Mouse (Mus musculus) frontal cortex, postnatal 36 days (tissue): ENCODE measurements around the gene Gps2.
"Not testable (repeated sequence)": the region's sequence is repeated elsewhere in the genome, so short reads cannot be mapped to it uniquely, and the experiment has no call there.

Experiments used
- DNase-seq, 2 experiments: peaks; one replicate each; pipeline ENCODE4 v3.0.0; 2022; ENCODE audit warnings: low spot score in 2 of 2

Gene Gps2

DNA sequence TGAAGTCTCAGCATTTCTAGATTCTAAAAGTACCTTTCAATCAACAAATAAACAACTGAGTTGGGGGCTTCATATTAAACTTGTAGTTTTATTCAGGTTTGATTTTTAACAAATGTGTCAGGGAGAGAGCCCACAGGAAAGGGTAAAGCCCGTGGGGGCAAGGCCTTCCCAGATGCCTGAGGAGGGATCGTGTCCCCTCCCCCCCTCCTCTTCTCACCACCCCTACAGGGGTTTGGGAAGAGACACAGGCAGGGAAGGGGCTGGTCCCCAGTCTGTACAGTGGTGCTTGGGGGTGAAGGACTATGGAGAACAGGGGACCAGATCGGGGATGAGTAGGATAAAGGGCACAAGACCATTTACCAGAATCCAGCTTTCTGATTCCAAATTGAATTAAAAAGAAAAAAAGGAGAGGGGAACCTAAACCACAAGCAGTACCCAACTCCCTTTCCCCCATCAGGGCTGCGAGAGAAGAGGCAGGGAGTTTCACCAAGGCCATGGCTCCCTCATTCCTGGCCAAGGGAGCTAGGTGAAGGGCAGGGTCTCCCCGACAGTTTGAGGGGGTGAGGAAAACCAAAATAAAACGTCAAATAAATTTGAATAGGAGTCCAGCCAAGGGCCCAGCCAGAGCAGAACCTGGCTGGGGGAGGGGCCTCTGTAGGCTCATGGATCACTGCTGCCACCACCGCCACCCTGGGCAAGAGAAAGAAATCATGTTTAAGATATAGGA, 3.1 kb downstream of the Gps2 start:
- DNase-seq = not testable (repeated sequence)

GRCm38 (mm10) chr11:69917379-69917948, 3.8 kb downstream of the Gps2 start:
- no peak for DNase-seq

GRCm38 (mm10) chr11:69918118-69918517, 4.4 kb downstream of the Gps2 start:
- DNase-seq = no peak

GRCm38 (mm10) chr11:69919053-69919452, 5.4 kb downstream of the Gps2 start:
- DNase-seq = no peak

DNA sequence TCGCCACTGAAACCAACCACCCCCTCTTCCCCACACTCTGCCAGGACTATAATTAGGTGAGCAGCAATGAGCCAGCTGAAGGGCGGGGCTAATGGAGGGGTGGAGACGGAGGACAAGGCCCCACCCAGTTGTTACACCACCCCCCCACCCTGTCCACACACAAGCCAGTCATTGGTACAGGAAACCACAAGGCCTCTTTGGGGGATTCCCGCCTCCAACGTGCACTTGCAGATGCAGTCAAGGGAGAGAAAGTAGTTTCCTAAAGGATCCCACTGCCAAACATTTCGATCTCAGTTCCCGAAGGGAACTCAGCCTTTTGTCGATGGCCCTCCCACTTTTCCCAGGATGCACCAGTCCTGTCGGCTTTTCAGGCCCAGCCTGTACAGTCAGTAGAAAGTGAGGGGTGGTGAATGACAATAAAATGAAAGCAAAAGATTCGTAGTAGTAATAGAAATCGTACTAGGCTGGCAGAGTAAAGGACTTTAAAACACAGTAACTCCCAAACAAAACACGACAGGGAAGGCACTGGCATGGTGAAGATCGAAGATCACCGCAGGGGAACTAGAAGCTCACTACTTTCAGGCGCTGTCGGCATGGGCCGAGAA, 6.1 kb downstream of the Gps2 start:
- DNase-seq = peak in 1 of 2 experiments; percentile 34

DNA sequence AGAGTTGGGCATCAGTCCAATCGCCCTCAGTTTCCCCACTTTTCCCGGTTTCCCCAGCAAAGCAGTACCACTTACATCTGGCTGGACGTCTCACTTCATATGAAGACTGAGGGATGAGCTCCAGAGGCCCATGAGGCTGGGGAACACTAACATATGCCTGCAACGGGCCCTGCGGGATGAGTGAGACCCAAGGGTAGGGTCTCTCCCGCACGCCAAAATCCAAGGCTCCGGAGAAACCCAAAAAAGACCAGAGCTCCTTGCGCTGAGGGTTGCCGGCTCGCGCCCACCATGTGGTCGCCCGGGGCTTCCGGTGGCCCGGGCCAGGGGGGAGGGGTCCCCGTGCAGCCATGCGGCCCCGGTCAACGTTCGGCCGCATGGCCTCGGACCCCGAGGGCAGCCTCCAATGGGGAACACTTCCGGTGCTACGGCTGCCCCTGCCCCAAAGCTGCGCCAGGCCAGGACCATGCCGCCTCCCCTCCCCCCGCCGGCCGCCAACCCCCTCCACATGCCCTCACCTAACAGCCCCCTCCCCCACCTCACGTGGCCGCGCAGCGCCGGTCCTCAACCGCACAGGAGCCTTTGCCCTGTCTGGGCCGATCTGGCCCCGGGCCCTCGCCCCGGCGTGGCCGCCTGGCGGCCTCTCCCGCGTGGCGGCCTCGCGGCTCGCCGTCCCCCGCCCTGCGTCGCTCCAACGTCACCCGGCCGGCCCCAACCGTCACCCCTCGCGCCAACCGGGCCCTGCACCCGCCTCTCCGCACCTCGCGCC, 6.8 kb downstream of the Gps2 start:
- no peak for DNase-seq

DNA sequence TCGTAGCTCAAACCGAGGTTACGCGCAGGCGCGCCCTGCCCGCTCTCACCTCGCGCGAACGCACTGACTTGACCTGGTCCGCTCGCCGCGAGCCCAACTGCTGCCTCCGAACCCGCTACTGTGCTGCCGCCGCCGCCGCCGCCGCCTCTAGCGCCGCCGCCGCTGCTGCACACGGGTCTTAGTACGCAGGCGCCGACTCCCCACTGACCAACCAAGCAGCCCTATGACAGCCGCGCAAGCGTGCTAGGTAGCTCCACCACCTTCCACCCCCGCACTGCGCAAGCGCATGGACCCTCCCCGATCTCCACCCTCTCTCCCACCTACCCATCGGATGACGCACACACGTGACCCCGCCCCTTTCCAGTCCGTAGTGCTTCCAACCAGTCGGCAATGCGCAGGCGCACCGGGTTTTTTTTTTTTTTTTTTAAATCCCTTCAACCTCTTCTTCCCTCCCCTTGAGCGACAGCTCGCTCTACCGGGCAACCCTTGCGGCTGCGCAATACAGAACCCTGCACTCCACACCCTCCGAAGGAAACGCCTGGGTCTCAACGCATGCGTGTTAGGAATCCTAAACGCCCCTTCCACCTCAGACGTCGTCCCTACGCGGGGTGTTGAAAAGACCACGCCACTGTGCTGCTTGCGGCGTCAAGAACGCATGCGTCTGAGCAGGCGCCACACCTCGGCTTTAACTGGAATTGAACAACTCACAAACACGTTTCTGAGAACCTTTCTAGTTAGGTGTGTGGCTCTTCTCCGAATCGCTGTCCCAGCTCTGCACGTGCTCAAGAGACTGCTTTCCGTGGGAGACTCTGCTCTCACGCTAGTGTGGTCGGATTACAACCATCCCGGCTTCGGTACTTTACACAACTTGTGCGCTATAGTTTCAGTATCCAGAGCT, 7.7 kb downstream of the Gps2 start, which contains the start of gene Eif5a:
Gene Eif5a (minus strand): TSS at position 845 of the 898 bp plus-strand sequence.
- DNase-seq = peak; percentile 100

- DNase-seq = no peak
Observed at GRCm38 (mm10) chr11:69922012-69922756, 8.5 kb downstream of the Gps2 start.

- no peak for DNase-seq
Observed at GRCm38 (mm10) chr11:69922796-69923195, 9.1 kb downstream of the Gps2 start.

DNA sequence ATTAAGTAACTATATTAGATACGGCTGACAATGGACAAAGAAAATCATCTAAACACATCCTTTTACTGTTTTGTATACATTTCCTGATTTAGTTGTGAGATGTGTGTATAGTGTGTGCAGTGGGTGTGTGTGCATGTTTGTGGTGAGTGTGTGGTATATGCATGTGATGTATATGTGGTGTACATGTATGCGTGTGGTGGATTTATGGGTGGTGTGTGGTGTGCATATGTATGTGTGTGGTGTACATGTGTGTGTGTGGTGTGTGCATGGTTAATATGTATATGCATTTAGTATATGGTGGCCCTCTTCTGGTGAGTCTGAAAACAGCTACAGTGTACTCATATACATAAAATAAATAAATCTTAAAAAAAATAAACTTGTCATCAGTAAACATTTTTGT, 13.8 kb downstream of the Gps2 start:
- DNase-seq = no peak

GRCm38 (mm10) chr11:69929712-69930111, 16.0 kb downstream of the Gps2 start:
- DNase-seq = no peak

DNA sequence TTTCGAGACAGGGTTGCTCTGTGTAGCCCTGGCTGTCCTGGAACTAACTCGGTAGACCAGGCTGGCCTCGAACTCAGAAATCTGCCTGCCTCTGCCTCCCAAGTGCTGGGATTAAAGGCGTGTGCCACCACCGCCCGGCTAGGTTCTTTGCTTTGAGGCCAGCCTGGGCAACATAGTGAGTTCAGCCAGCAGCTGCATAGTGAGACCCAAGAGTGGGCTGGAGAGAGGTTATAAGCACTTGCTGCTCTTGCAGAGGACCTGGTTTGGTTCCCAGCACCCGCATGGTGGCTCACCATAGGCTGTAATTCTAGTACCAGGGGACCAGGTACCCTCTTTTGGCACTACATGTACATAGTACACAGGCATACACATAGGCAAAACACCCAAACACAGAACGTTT, 16.5 kb downstream of the Gps2 start:
- not testable (repeated sequence) for DNase-seq

- DNase-seq = no peak
Observed at GRCm38 (mm10) chr11:69930967-69931537, 17.4 kb downstream of the Gps2 start.

GRCm38 (mm10) chr11:69931769-69932168, 18.1 kb downstream of the Gps2 start:
- no peak for DNase-seq

- no peak for DNase-seq
Observed at GRCm38 (mm10) chr11:69932254-69932653, 18.6 kb downstream of the Gps2 start.

DNA sequence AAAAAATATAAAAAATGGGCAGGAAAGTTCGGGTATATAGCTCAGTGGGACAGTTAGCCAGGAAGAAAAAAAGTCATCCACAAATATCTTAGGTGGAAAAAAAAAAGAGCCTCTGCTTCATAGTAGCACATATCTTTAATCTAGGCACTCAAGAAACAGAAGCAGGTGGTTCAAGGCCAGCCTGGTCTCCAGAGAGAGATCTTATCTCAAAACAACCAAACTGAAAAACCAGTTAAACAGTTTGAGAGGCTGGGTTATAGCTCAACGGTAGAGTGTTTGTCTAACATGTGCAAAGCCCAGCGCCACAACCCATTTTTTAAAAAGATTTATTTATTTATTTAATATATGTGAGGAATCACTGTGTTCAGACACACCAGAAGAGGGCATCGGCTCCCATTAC, 19.4 kb downstream of the Gps2 start:
- DNase-seq = no peak

DNA sequence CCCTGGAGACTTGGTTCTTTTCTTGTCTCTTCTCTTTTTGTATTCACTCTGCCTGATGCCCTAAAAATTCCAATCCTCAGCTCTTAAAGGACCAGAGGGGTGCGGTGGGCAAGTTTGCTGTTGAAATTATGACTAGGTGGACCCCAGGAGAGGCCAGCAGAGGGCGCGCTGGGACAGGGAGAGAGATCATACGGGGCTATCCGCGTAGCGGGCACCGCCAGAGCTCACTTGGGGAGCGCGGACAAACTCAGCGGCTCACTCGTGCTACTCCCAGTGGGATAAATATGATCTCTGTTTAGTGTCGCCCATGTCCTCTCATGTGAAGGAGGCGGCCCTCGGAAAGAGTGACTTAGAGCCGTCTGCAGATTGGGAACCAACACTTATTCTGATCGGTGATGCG, 20.5 kb downstream of the Gps2 start:
- DNase-seq = peak; percentile 83 to 91

- DNase-seq = no peak
Observed at GRCm38 (mm10) chr11:69934681-69935080, 21.0 kb downstream of the Gps2 start.

DNA sequence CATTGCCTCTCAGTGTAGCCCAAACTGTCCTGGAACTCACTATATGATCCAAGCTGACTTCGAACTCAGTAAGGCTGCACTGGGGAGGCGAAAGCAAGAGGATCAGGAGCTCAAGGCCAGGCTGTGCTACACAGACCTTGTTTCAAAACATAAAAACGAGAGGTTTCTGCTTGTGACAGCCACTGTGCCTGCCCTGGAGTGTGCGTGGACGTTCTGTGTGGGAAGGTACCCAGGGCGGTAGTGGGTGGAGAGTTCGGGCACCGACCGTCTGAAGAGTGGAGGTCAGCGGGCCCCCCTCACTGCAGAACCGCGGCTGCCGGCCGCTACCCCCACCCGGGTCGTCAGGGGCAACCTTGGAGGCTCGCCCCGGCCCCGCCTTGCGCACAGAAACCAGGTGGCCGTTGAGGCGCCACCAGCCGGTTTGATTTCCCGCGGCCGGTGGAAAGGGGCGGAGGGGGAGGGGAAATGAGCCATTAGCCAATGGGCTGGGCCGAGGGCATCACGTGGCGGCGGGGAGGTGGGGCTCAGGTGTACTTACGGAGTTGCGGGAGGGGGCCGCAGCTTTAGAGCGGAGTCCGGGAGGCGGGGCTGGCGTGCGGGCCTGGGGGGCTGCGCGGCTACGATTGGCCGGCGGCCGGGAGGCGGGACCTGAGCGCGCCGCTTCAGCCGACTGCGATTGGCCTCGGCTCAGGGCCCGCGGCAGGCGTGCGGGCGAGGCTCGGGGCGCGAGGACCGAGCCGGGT, 21.6 kb downstream of the Gps2 start, which contains the start of gene Ybx2:
Gene Ybx2 (plus strand): TSS at position 660 of the 743 bp plus-strand sequence.
- DNase-seq = peak; percentile 81 to 86
